Mouse (Mus musculus) heart, postnatal 36 days (tissue): ENCODE measurements around the gene Naga. TPM values are rescaled to one million over a fixed set of nuclear protein-coding genes. Genes with fewer than 3 reads are reported as not detected.
"Not testable (repeated sequence)": the region's sequence is repeated elsewhere in the genome, so short reads cannot be mapped to it uniquely, and the experiment has no call there.

Experiments used
- DNase-seq, 2 experiments: peaks; one replicate each; pipeline ENCODE4 v3.0.0; 2021 to 2022
- intact Hi-C: fragments of 180-260 bp; cut with DNase I; formaldehyde crosslinking; loops from one replicate; pipeline ENCODE4 v1.15.1; 2025
- total RNA-seq, 2 experiments: library from RNA; stranded (reverse); gene quantifications; 2 replicates each; pipeline ENCODE4 v1.2.3; 2021

Gene Naga
- total RNA-seq: 10 to 100 TPM; 28.3 to 34.2 TPM

DNA sequence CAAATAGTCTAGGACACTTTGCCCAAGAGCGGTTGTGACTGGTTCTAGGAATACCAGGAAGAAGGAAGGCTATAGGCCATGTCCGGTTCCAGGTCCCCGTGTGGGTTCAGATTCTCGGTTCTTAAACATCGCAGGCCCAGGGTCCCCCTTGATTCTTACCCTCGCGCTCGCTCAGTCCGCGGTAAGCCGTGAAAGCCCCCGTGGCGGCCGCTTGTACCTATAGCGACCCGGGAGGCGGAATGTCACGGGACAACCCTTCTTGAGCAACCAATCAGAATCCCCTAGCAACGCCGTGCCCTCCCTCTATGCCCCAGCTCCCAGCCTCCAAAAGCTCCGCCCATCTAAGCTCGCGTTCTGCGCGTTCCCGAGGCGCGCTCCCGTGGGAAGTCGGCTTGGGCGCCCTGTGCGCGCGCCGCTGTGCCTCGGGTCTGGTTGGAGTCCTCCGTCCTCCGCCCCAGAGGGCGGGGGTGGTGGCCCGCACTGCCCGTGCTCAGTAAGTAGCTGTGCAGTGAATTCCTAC lies at the start of gene Naga, which contains the start of the genes Pheta2 and Smdt1:
Gene Naga, minus strand, starts transcription at position 333 of the 520 bp plus-strand sequence.
Gene Pheta2, plus strand, starts transcription at position 350 of the 520 bp plus-strand sequence.
Gene Smdt1, plus strand, starts transcription at position 367 of the 520 bp plus-strand sequence.
- DNase-seq: peak; percentile 98

GRCm38 (mm10) chr15:82385729-82386128 lies 47.0 kb upstream of the Naga start:
- DNase-seq: no peak
- intact Hi-C loops: no loop called here

More for the DNA sequence above, at the start of gene Naga, which contains the start of the genes Pheta2 and Smdt1:
- intact Hi-C loops: loop anchor here (5.0 kb wide), 1 partner anchor 79 kb away; no protein-coding TSS in a partner anchor

- intact Hi-C loops: no loop called here
- no peak for DNase-seq
These were observed 43.7 kb upstream of the Naga start for GRCm38 (mm10) chr15:82382441-82382840.

- intact Hi-C loops: loop anchor here (2.0 kb wide), 1 partner anchor 36 kb away; no protein-coding TSS in a partner anchor
- no peak for DNase-seq
These were observed 42.0 kb upstream of the Naga start for GRCm38 (mm10) chr15:82380714-82381062.

DNA sequence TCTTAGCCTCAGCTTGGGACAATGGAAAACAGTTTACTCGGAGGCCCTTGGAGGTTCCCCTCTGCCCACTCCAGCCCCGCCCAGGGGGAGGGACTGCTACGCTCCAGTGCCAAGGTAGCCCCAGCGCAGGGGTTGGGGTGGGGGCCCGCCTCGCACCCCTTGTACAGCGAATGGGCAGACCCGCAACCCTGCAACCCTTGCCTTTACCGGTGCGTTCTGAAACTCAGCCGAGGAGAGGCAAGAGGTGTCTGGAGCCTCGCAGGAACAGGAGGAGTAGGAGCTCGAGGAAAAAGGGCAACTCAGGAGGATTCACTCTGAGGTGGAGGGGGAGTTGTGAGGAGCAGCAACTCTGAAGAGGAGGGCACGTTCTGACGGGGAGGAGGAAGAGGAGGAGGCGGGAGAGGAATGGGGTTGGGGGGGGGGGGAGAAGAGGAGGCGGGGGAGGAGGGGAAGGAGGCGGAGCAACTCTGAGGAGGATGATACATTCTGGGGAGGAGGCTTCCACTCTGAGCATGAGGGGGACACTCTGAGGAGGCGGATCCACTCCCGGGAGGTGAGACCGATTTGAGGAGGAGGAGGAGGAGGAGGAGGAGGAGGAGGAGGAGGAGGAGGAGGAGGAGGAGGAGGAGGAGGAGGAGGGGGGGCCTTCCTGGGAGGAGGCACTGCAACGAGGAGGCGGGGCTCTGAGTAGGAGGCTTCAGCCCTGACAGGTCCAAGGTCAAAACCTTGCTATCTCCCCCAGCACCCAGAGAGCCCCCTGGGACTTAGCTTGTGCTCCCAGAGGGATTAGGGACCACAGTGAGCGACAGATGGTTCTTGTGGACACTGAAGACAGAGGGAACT lies 41.4 kb upstream of the Naga start, which contains the start of gene Cyp2d22:
Gene Cyp2d22, minus strand, starts transcription at position 390 of the 843 bp plus-strand sequence.
- intact Hi-C loops: loop anchor here (2.0 kb wide), 1 partner anchor 37 kb away; no protein-coding TSS in a partner anchor
- peak; percentile 65 to 74 for DNase-seq

DNA sequence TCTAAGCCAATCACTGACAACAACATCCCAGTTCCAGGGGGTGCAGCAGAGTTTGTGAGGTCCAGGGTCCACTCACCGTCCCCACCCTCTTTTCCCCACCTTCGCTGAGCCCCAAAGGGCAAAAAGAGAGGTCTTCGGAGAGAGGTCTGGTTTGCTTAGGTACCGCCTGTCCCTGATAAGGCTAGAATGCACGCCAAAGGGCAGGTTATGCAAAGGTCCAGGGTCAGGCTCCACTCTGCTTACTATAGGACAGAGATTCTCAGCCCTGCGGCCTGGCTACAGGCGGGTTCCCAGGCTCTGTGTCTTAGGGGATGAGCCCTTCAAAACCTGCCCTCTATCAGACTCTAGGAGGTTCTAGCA lies 40.8 kb upstream of the Naga start:
- intact Hi-C loops: no loop called here
- DNase-seq: no peak

DNA sequence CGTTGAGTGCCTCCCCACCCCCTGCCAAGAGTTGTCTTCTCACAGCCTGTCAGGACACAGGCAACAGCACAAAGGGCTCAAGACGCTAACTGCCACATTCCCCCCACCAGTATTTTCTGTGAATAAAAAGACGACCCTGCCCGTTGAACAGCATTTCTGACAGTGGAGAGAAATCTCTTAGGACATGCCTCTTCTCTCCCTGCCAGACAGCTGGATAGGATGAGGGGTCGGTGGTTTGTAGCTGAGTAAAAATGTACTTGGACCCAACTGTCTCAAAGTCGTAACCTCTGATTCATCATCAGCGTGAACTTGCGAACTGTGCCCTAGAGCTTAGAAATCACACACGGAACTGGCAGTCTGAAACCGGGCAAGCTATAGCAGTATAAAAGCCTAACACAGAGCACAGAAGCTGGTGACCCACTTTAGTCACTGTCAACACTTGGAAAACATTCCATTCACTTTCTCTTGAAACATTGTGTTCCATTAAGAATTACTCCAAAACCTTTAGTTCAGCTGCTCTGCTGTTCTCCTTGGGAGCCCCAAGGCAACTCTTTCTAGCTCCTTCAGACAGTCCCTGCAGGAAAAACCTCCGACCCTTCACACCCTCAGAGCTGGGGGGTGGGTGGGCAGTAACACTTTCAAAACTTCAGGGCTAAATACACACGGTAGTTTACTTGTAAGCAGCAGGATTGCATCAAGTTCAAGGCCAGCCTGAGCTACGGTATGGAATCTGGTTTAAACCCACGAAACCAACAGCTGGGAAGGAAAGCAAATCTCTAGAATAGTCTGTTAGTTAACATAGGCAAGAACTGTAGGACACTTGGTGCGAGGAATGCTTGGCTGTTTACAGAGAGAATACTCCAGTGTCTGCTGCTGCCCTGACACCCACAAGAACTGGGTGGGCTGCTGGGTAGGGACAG lies 39.8 kb upstream of the Naga start:
- peak in 1 of 2 experiments; percentile 39 for DNase-seq
- intact Hi-C loops: no loop called here

GRCm38 (mm10) chr15:82377701-82378100 lies 39.0 kb upstream of the Naga start:
- intact Hi-C loops: loop anchor here (2.0 kb wide), 1 partner anchor 23 kb away; the partner anchor contains the start of gene Ndufa6

GRCm38 (mm10) chr15:82376393-82377138 lies 37.8 kb upstream of the Naga start:
- intact Hi-C loops: loop anchor here (2.0 kb wide), 1 partner anchor 22 kb away; the partner anchor contains the start of gene Ndufa6
- peak; percentile 69 to 76 for DNase-seq

More at GRCm38 (mm10) chr15:82377701-82378100, 39.0 kb upstream of the Naga start:
- DNase-seq: no peak

DNA sequence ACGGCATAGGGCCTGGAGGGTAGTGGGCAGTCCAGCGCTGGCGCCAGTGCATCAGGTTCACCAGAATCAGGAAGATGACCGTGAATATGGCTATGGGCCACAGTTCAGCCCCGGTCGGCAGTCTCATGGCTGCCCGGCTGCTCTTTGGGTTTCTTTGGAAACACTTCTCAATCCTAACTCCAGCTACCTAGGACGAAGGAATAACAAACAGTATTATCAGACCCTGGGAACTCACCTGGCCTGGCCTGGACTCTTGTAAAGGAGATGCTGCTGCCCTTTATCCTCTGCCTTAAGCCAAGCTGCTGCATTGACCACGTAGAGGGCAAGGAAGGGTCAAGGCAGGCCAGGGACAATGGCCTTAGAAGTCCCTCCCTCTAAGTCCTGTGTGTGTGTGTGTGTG lies 37.1 kb upstream of the Naga start:
- no peak for DNase-seq
- intact Hi-C loops: loop anchor here (2.0 kb wide), 1 partner anchor 21 kb away; the partner anchor contains the start of gene Ndufa6

DNA sequence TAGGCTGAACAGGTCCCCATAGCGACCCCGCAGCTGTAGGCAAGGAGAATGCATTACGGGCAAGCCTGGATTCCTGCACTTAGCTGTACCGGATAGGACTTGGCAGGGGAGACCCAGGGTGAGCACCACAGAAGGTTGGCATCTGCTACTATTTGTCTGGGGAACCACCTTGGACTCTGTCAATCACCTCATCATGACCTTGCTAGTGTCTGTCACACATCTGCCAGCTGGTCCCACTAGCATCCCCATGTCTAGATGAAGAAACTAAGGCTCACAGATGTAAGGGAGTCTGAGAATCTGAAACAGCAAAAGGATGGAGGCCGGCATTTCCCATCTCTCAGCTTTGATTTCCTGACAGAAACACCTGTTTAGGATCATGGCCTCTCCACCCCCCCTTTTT lies 35.7 kb upstream of the Naga start:
- no peak for DNase-seq

GRCm38 (mm10) chr15:82372991-82373390 lies 34.3 kb upstream of the Naga start:
- DNase-seq: no peak
- intact Hi-C loops: no loop called here

More for the DNA sequence above, 35.7 kb upstream of the Naga start:
- intact Hi-C loops: no loop called here

- intact Hi-C loops: no loop called here
- no peak for DNase-seq
These were observed 33.7 kb upstream of the Naga start for GRCm38 (mm10) chr15:82372446-82372845.

DNA sequence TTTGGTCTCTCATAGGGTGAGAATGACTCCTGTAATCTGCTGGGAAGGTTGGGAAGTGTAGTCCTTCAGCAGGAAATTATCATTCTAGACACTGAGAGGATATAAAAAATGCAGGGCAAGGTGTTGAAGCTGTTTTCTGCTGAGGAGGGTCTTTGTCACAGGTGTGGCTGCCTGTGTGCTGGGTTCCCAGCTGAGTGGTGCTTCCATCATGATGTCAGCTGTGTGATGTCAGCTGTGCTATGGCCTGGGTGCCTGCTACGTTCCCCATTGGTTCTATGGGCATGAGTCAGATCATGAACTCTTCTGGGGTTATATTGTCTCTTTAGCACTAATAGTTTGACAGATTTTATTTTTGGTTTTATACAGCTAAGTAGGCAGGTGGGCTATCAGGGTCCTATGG lies 30.1 kb upstream of the Naga start:
- no peak for DNase-seq
- intact Hi-C loops: no loop called here

- DNase-seq: no peak
These were observed 29.4 kb upstream of the Naga start for GRCm38 (mm10) chr15:82368146-82368545.

GRCm38 (mm10) chr15:82364561-82364960 lies 25.8 kb upstream of the Naga start:
- not testable (repeated sequence) for DNase-seq

More at GRCm38 (mm10) chr15:82368146-82368545, 29.4 kb upstream of the Naga start:
- intact Hi-C loops: no loop called here

GRCm38 (mm10) chr15:82363801-82364200 lies 25.1 kb upstream of the Naga start:
- intact Hi-C loops: not testable (repeated sequence)

More at GRCm38 (mm10) chr15:82364561-82364960, 25.8 kb upstream of the Naga start:
- intact Hi-C loops: not testable (repeated sequence)

DNA sequence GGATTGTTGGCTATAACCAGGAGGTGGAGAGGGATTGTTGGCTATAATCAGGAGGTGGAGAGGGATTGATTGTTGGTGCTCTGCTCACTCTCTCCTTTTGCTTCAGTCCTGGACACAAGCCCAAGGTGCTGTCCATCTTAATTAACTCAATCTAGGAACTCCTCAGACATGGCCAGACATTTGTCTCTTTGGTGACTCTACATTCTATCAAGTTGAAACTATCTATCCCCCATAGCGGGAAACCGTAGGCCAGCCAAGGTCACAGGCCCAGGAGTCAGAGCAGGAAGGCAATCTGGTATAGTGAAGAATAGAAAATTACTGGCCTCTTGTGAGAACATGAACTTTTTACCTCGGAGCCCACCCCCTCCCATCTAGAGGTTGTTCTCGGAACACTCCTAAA lies 23.5 kb upstream of the Naga start:
- intact Hi-C loops: no loop called here
- no peak for DNase-seq

More at GRCm38 (mm10) chr15:82363801-82364200, 25.1 kb upstream of the Naga start:
- DNase-seq: not testable (repeated sequence)

- intact Hi-C loops: no loop called here
- no peak for DNase-seq
These were observed 22.8 kb upstream of the Naga start for GRCm38 (mm10) chr15:82361459-82362018.
